Mouse (Mus musculus): Measurements from ENCODE around the gene Plekha5.

GRCm38 (mm10) chr6:140507605-140508004, 83.8 kb downstream of the Plekha5 start:
- TF ChIP-seq CTCF (IDR thresholded peaks at IDR 0.05; ENCODE audit: borderline replicate concordance, insufficient read depth, low read length) (no peak), POLR2A (IDR thresholded peaks at IDR 0.05; ENCODE audit: low read depth, low read length) (no peak)
